Mouse (Mus musculus) hindbrain, postnatal 0 days (tissue): ENCODE measurements around the gene Olfr1423. TPM values are rescaled to one million over a fixed set of nuclear protein-coding genes. Genes with fewer than 3 reads are reported as not detected.
A peak's percentile ranks its signal among the peaks of the same experiment; 100 is the strongest.

Source experiments
- ATAC-seq: fragments of 200-750 bp; cut with Nextera tagmentation; 2 replicates; pipeline ENCODE4 v1.8.0; 2017; ENCODE audit warnings: mild to moderate bottlenecking, moderate TSS enrichment, moderate library complexity
- DNase-seq: peaks from one replicate; pipeline ENCODE4 v3.0.0-alpha.2; 2015; ENCODE audit warnings: low spot score
- H3K27ac ChIP-seq: fragments of 300-500 bp; sonication (generic); 2 replicates; pipeline ENCODE4 v1.5.1; 2014; ENCODE audit warnings: mild to moderate bottlenecking
- H3K27me3 ChIP-seq: fragments of 300-500 bp; sonication (generic); 2 replicates; pipeline ENCODE4 v1.6.1; 2014; ENCODE audit warnings: low read length, mixed read lengths; ENCODE audit not compliant: insufficient read depth
- H3K36me3 ChIP-seq: fragments of 300-500 bp; sonication (generic); 2 replicates; pipeline ENCODE4 v1.6.1; 2014; ENCODE audit warnings: low read length, mixed read lengths; ENCODE audit not compliant: insufficient read depth
- H3K4me1 ChIP-seq: fragments of 300-500 bp; sonication (generic); 2 replicates; pipeline ENCODE4 v1.6.1; 2014; ENCODE audit warnings: antibody characterized with exemption, low read length, mixed read lengths; ENCODE audit not compliant: insufficient read depth
- H3K4me2 ChIP-seq: fragments of 300-500 bp; sonication (generic); 2 replicates; pipeline ENCODE4 v1.6.1; 2014; ENCODE audit warnings: low read depth, mild to moderate bottlenecking, low read length, moderate library complexity, mixed read lengths
- H3K4me3 ChIP-seq: fragments of 300-500 bp; sonication (generic); 2 replicates; pipeline ENCODE4 v1.5.1; 2014; ENCODE audit warnings: low read length
- H3K9ac ChIP-seq: fragments of 300-500 bp; sonication (generic); replicated peaks from 2 replicates; pipeline ENCODE4 v1.6.1; 2014; ENCODE audit warnings: mild to moderate bottlenecking, low read length, moderate library complexity, mixed read lengths
- H3K9me3 ChIP-seq: fragments of 300-500 bp; sonication (generic); 2 replicates; pipeline ENCODE4 v1.6.1; 2016; ENCODE audit warnings: low read length, mixed read lengths
- CTCF ChIP-seq: IDR thresholded peaks from 2 replicates; pipeline ENCODE4 v1.5.1; 2016; ENCODE audit warnings: antibody characterized with exemption, control low read depth, low read depth
- WGBS: fragments of 180-500 bp; shearing (Covaris S2); extraction: QIAGEN DNeasy Blood & Tissue Kit; methylation state at CpG from one replicate; pipeline ENCODE4 v1.1.7; 2014; 5-methylcytosine and 5-hydroxymethylcytosine counted together
- polyA plus RNA-seq: library from polyadenylated mRNA; unstranded; fragments of >200 nt; fragmentation: Nextera tagmentation; extraction: Ambion mirVana; gene quantifications from 2 replicates; pipeline ENCODE4 v1.2.1, GENCODE M21; 2015
- total RNA-seq: library from RNA; depleted of rRNA; stranded (reverse); fragments of >200 nt; gene quantifications from 2 replicates; pipeline ENCODE4 v1.2.3, GENCODE M21; 2014

Olfr1423 gene
- total and polyA plus RNA-seq, 2 experiments from 2014 or later = not detected

- H3K4me2 ChIP-seq = peak overlapping the region; percentile 38
- no peak for ATAC-seq
- H3K36me3 ChIP-seq = no peaks in the 10 kb centered on the region
- H3K4me3 ChIP-seq = peak overlapping the region; percentile 17; the same call in 1 of the 2 replicates
- DNase-seq = no peak
- H3K27me3 ChIP-seq = no peaks in the 10 kb centered on the region
- H3K9me3 ChIP-seq = no peaks in the 10 kb centered on the region
- 0 out of 2 replicates have a peak, but pooled peaks cover 7% of the 10 kb centered on the region for H3K4me1 ChIP-seq
- no peak for TF ChIP-seq CTCF
- H3K27ac ChIP-seq = no peak overlapping the region
- WGBS = 54% methylated on average over 14 of the region's 14 CpGs
- H3K9ac ChIP-seq = no peak overlapping the region
These were observed 38.3 kb downstream of the Olfr1423 start for GRCm38 (mm10) chr19:12002791-12003190.

DNA sequence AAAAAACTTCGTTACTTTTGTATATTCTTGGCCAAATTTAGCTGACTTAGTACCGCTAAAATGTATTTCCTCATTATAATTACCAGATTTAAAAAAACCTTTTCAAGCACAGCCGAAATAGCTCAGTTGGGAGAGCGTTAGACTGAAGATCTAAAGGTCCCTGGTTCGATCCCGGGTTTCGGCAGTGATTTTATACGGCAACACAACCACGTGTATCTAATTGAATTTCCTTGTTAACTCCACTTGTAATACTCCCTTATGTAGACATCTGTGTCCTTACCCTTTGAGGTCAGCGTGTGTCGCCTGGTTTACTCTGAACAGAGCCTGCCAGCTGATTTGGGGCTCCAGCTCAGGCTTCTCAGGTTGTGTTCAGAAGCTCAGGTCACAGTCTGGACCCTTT is 39.0 kb downstream of the Olfr1423 start:
- peak; percentile 66 for ATAC-seq
- Histone ChIP-seq H3K9me3 (no peaks in the 10 kb centered on the region), H3K4me2 (peak overlapping the region; percentile 38), H3K4me3 (peak overlapping the region; percentile 17), H3K27me3 (no peaks in the 10 kb centered on the region), H3K9ac (no peak overlapping the region), H3K36me3 (no peaks in the 10 kb centered on the region), H3K27ac (peak overlapping the region; percentile 12; the same call in 1 of the 2 replicates), H3K4me1 (0 out of 2 replicates have a peak, but pooled peaks cover 3% of the 10 kb centered on the region)
- WGBS = 2% methylated on average over 11 of the region's 11 CpGs
- peak; percentile 77 for DNase-seq
- no peak for TF ChIP-seq CTCF

GRCm38 (mm10) chr19:12001686-12002085 is 39.4 kb downstream of the Olfr1423 start:
- H3K9ac ChIP-seq = no peak overlapping the region
- no peak overlapping the region for H3K27ac ChIP-seq
- H3K4me3 ChIP-seq = no peak overlapping the region
- no peaks in the 10 kb centered on the region for H3K36me3 ChIP-seq
- DNase-seq = no peak
- TF ChIP-seq CTCF = no peak
- ATAC-seq = no peak
- WGBS = 22% methylated on average over 3 of the region's 3 CpGs
- H3K9me3 ChIP-seq = no peaks in the 10 kb centered on the region
- no peaks in the 10 kb centered on the region for H3K27me3 ChIP-seq
- H3K4me1 ChIP-seq = no peaks in the 10 kb centered on the region
- no peak overlapping the region; the same call in 1 of the 2 replicates for H3K4me2 ChIP-seq

DNA sequence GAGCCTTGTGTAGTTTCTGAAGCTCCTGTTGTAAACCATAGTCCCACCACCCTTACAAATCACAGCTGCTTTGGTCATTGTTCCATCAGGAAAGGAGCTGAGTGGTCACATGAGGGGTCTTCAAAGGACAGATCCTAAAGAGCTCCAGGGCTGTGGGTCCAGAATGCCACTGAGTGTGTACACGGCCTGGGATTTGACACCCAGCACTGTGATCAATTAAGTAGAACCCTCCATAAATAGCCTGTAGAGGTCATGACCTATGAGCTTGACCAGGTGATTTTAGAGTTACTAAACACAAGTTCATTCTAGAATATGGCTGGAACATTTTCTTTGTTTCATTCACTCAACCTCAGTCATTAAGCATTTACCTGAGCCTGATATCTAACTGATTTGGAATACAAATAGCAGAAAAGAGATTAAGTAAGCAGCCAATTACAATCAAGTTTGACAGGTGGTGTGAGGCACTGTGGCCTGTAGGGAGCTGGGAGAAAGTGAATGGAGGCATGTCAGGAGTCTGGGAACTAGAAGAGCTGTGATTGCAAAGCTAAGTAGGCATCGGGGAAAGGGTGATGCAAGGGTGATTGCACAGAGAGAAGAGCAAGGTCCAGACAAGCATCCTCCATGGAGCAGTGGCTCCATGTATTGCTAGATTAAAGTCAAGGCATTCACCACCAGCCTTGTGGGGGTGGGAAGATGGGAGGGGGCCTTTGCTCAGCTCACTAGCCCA is 45.2 kb downstream of the Olfr1423 start:
- Histone ChIP-seq H3K36me3 (peaks cover 38% of the 10 kb centered on the region), H3K9ac (no peak overlapping the region), H3K4me3 (no peak overlapping the region), H3K9me3 (no peaks in the 10 kb centered on the region), H3K27ac (no peak overlapping the region), H3K4me2 (no peak overlapping the region), H3K27me3 (no peaks in the 10 kb centered on the region), H3K4me1 (no peaks in the 10 kb centered on the region)
- ATAC-seq (no peak), DNase-seq (no peak)
- 76% methylated on average over 2 of the region's 2 CpGs for WGBS
- no peak for TF ChIP-seq CTCF

DNA sequence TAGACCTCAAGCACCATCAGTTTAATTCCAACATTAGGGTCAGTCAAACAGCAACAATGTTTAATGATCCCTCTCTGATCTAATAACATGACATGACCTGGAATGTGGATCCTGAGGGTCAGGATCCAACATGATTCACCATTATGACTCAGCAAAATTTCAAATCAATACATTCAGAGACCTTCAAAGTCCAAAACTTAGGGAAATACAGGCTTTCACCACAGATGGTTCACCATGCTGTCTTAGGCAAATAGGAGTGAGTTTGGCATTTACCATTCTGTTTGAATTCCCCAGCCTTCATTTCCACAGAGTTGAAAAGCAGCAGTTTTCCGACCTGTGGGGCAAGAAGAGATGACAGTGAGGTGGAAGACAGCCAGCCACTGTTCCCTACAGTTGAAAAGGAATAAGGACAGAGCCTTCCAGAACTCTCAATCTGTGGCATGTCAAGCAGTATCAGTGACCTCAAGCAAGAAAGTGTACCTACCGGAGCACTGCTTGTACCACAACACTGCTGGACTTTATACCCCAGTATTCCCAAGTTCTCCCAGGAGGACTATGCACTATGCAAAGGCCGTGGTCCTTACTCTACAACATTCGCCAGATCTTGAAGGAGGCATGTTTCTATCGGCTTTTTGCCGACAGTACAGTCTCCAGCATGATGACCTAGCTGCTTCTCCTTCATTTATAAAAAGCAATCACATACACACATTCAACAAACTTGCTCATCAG is 46.2 kb downstream of the Olfr1423 start:
- Histone ChIP-seq H3K27me3 (no peaks in the 10 kb centered on the region), H3K36me3 (peaks cover 44% of the 10 kb centered on the region), H3K4me2 (no peak overlapping the region), H3K27ac (no peak overlapping the region), H3K9me3 (no peaks in the 10 kb centered on the region), H3K4me3 (no peak overlapping the region), H3K9ac (no peak overlapping the region), H3K4me1 (no peaks in the 10 kb centered on the region)
- DNase-seq (no peak), ATAC-seq (no peak)
- 94% methylated on average over 6 of the region's 6 CpGs for WGBS
- no peak for TF ChIP-seq CTCF

- Histone ChIP-seq H3K27ac (no peak overlapping the region), H3K4me1 (no peaks in the 10 kb centered on the region), H3K4me3 (no peak overlapping the region), H3K9me3 (no peaks in the 10 kb centered on the region), H3K36me3 (peaks cover 57% of the 10 kb centered on the region), H3K27me3 (no peaks in the 10 kb centered on the region), H3K9ac (no peak overlapping the region), H3K4me2 (no peak overlapping the region)
- no peak for TF ChIP-seq CTCF
- no peak for DNase-seq
- WGBS = 89% methylated on average over 10 of the region's 10 CpGs
- ATAC-seq = no peak
These were observed 48.6 kb downstream of the Olfr1423 start for GRCm38 (mm10) chr19:11992441-11993029.
